Mouse (Mus musculus) embryonic facial prominence, embryonic 11.5 days (tissue): ENCODE results near the gene Fez2. TPM values are rescaled to one million over a fixed set of nuclear protein-coding genes. Genes with fewer than 3 reads are reported as not detected.
A peak's percentile ranks its signal among the peaks of the same experiment; 100 is the strongest.

Source experiments
- ATAC-seq: fragments of 200-750 bp; cut with Nextera tagmentation; replicated peaks from 2 replicates; pipeline ENCODE4 v1.8.0; 2017; ENCODE audit warnings: low read depth; ENCODE audit not compliant: insufficient number of reproducible peaks, low FRiP score, low TSS enrichment
- DNase-seq: peaks from one replicate; pipeline ENCODE4 v3.0.0-alpha.2; 2015; ENCODE audit warnings: low spot score
- H3K27ac ChIP-seq: fragments of 300-500 bp; sonication (generic); replicated peaks from 2 replicates; pipeline ENCODE4 v1.5.1; 2014; ENCODE audit warnings: mild to moderate bottlenecking, low read depth, low read length, control low read depth
- H3K27me3 ChIP-seq: fragments of 300-500 bp; sonication (generic); 2 replicates; pipeline ENCODE4 v1.6.1; 2014; ENCODE audit warnings: mild to moderate bottlenecking, low read length, moderate library complexity, mixed read lengths; ENCODE audit not compliant: control insufficient read depth, insufficient read depth
- H3K36me3 ChIP-seq: fragments of 300-500 bp; sonication (generic); replicated peaks from 2 replicates; pipeline ENCODE4 v1.6.1; 2014; ENCODE audit warnings: low read depth, mild to moderate bottlenecking, low read length, moderate library complexity, mixed read lengths; ENCODE audit not compliant: control insufficient read depth, insufficient read depth
- H3K4me1 ChIP-seq: fragments of 300-500 bp; sonication (generic); 2 replicates; pipeline ENCODE4 v1.6.1; 2014; ENCODE audit warnings: low read length, mixed read lengths; ENCODE audit not compliant: control insufficient read depth, insufficient read depth
- H3K4me2 ChIP-seq: fragments of 300-500 bp; sonication (generic); 2 replicates; pipeline ENCODE4 v1.6.1; 2014; ENCODE audit warnings: low read depth, mild to moderate bottlenecking, control low read depth, low read length, moderate library complexity
- H3K4me3 ChIP-seq: fragments of 300-500 bp; sonication (generic); 2 replicates; pipeline ENCODE4 v1.5.1; 2014; ENCODE audit warnings: low read depth, low read length, control low read depth
- H3K9ac ChIP-seq: fragments of 300-500 bp; sonication (generic); replicated peaks from 2 replicates; pipeline ENCODE4 v1.6.1; 2014; ENCODE audit warnings: mild to moderate bottlenecking, control low read depth, low read length
- H3K9me3 ChIP-seq: fragments of 300-500 bp; sonication (generic); replicated peaks from 2 replicates; pipeline ENCODE4 v1.6.1; 2016; ENCODE audit warnings: mild to moderate bottlenecking, low read length, inconsistent platforms, mixed read lengths; ENCODE audit not compliant: control insufficient read depth
- WGBS: fragments of 180-500 bp; shearing (Covaris S2); extraction: QIAGEN DNeasy Blood & Tissue Kit; methylation state at CpG from one replicate; pipeline ENCODE4 v1.1.7; 2014; 5-methylcytosine and 5-hydroxymethylcytosine counted together
- polyA plus RNA-seq: library from polyadenylated mRNA; unstranded; fragments of >200 nt; fragmentation: Nextera tagmentation; extraction: Ambion mirVana; gene quantifications from 2 replicates; pipeline ENCODE4 v1.2.1, GENCODE M21; 2014

The Fez2 gene
- polyA plus RNA-seq, 1 experiment from 2014 or later = 46.1 TPM

DNA sequence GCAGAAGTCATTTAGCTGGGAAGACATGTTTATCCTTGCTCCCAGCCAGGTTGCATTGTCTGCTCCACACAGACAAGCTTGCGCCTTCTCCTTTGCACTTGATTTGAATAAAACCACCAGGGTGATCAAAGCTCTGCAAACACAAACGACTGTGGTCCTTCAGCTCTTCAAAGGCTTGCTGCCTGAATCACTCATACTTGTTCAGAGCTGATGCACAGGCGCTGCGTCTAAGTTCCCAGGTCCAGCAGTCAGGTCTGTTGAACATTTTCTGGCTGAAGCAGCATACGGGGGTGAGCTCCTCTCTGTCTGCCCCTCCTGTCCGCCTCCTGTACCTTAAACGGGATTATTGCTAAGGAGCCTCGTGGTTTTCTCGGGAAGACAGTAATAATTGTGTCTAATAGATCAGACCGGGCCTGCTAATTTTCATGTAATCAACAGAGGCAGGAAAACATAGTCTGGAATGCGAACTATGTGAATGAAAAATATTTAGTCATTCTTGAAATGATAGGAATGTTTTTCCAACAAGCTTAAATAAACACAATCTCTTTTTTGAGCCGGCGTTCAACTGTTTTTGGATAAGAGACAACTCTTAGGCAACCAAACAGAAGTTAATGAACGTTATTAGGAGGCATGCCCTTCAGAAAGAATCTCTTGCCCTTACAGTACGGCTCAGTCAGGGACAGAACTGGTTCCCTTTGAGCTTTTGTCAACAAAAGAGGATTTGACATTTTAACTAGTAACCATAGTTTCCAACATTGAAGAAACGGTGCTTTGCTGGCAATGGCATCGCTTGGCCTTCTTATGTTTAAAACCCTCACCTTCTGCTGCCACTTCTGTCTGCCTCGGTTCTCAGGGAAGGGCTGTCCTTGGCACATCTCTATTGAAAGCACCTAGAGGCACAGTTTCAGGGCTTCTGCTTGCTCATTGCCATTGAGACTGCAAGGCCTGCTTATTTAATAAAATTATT lies 95.3 kb downstream of the Fez2 start:
- Histone ChIP-seq H3K27me3 (no peaks in the 10 kb centered on the region), H3K4me3 (no peak overlapping the region), H3K9me3 (no peaks in the 10 kb centered on the region), H3K27ac (no peak overlapping the region; the same call in 1 of the 2 replicates), H3K4me1 (no peaks in the 10 kb centered on the region), H3K36me3 (no peaks in the 10 kb centered on the region), H3K9ac (no peak overlapping the region), H3K4me2 (no peak overlapping the region)
- no peak for ATAC-seq
- WGBS = 45% methylated on average over 18 of the region's 18 CpGs
- DNase-seq = peak; percentile 25

DNA sequence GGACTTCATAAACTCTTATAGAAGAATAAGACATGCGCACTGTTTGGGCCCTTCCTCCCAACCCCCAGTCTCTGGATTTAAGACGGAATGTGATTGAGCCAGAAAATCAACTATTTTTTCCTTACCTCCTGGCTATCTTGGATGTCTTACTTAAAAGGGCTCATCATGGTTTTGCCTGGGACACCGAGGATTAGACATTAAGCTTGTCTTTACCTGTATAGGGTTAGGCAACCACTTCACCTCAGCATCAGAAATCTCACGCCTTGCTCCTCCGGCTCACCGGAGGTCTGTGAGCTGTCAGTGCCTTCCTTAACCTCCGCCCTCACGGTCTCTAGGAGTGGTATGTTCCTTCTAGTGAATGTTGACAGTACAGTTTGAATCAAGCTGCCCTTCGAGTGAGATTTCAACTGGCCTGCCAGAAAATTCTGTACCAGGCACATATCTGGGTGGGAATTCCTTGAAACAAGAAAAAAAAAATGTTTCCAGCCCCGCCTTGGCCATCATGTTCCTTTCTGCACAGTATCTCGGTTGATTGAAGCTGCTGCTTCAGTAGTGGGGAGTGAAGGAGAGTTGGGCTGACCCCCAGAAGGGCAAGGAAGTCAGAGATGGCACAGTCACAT lies 96.6 kb downstream of the Fez2 start:
- no peak for ATAC-seq
- no peaks in the 10 kb centered on the region for H3K36me3 ChIP-seq
- H3K4me1 ChIP-seq = no peaks in the 10 kb centered on the region
- no peaks in the 10 kb centered on the region for H3K9me3 ChIP-seq
- 76% methylated on average over 11 of the region's 11 CpGs for WGBS
- H3K9ac ChIP-seq = no peak overlapping the region
- H3K27ac ChIP-seq = no peak overlapping the region
- no peak for DNase-seq
- H3K27me3 ChIP-seq = no peaks in the 10 kb centered on the region
- H3K4me3 ChIP-seq = no peak overlapping the region
- H3K4me2 ChIP-seq = no peak overlapping the region

Other genes starting within 250 kb of the Fez2 start
- gene Crim1, start 217.9 kb downstream of the Fez2 start, polyA plus RNA-seq = 3.3 TPM in 2 replicates
- gene Vit, start 89.9 kb upstream of the Fez2 start, polyA plus RNA-seq = 1.3 TPM in 2 replicates